Mouse (Mus musculus) 416B (cell line): ENCODE results near the gene Usp29.
"Not testable (repeated sequence)": the region's sequence is repeated elsewhere in the genome, so short reads cannot be mapped to it uniquely, and the experiment has no call there.

Source experiments
- DNase-seq: peaks from one replicate; pipeline ENCODE4 v3.0.0; 2011; ENCODE audit warnings: low read depth

Usp29 gene

GRCm38 (mm10) chr7:6925926-6926730, 195.8 kb downstream of the Usp29 start:
- no peak for DNase-seq

GRCm38 (mm10) chr7:6926731-6926995, 196.3 kb downstream of the Usp29 start:
- DNase-seq = no peak

- no peak for DNase-seq
Measured at GRCm38 (mm10) chr7:6929286-6929685, 198.9 kb downstream of the Usp29 start.

- no peak for DNase-seq
Measured at GRCm38 (mm10) chr7:6934741-6935140, 204.4 kb downstream of the Usp29 start.

GRCm38 (mm10) chr7:6937040-6937439, 206.7 kb downstream of the Usp29 start:
- peak; percentile 71 for DNase-seq

- peak; percentile 56 for DNase-seq
Measured at GRCm38 (mm10) chr7:6940761-6941231, 210.4 kb downstream of the Usp29 start.

- not testable (repeated sequence) for DNase-seq
Measured at GRCm38 (mm10) chr7:6948061-6948460, 217.7 kb downstream of the Usp29 start.

GRCm38 (mm10) chr7:6956576-6956975, 226.2 kb downstream of the Usp29 start:
- DNase-seq = no peak

GRCm38 (mm10) chr7:6958574-6958973, 228.2 kb downstream of the Usp29 start:
- no peak for DNase-seq

GRCm38 (mm10) chr7:6973566-6973965, 243.2 kb downstream of the Usp29 start:
- DNase-seq = no peak

- no peak for DNase-seq
Measured at GRCm38 (mm10) chr7:6976890-6977289, 246.5 kb downstream of the Usp29 start.

GRCm38 (mm10) chr7:6995251-6995650, 264.9 kb downstream of the Usp29 start, which contains the start of gene Aurkc:
Gene Aurkc (plus strand): TSS chr7:6995300.
- DNase-seq = not testable (repeated sequence)

GRCm38 (mm10) chr7:6998914-6999313, 268.5 kb downstream of the Usp29 start:
- not testable (repeated sequence) for DNase-seq

- not testable (repeated sequence) for DNase-seq
Measured at GRCm38 (mm10) chr7:7005441-7005840, 275.1 kb downstream of the Usp29 start.
